15 mouse cellular contexts compared by ENCODE assay signal in genomic region chr4:138516448-138516847, GRCm38 (mm10).
DNase-seq lines count a peak whose midpoint lies in the region; ATAC-seq and TF ChIP-seq lines count a peak whose summit lies in the region.
"Had no signal": no experiment of that assay in that cellular context is flagged by ENCODE, and none has a peak within 500 bp of the region (broad histone marks: within the 10 kb centered on the region; RNA-seq: fewer than 3 reads in every experiment).

No protein-coding gene starts in this region.

- no peak overlapping the region for H3K4me2 ChIP-seq in forebrain, postnatal 0 days (ENCODE audit: low read depth)
- H3K4me2 ChIP-seq in liver, postnatal 0 days (ENCODE audit: low read depth, low read length): no peak overlapping the region
- H3K4me2 ChIP-seq in kidney, embryonic 14.5 days (replicated peaks; ENCODE audit: low read depth, low read length): no peak overlapping the region
- H3K4me2 ChIP-seq in midbrain, embryonic 16.5 days (ENCODE audit: low read length): no peak overlapping the region
- H3K4me2 ChIP-seq: heart, embryonic 15.5 days; limb, embryonic 13.5 days had no signal

- H3K9ac ChIP-seq in forebrain, postnatal 0 days: no peak overlapping the region
- H3K9ac ChIP-seq in liver, postnatal 0 days (replicated peaks): no peak overlapping the region
- no peak overlapping the region for H3K9ac ChIP-seq in kidney, embryonic 14.5 days (ENCODE audit: low read depth, low read length)
- H3K9ac ChIP-seq in midbrain, embryonic 16.5 days (ENCODE audit: low read depth, low read length): no peak overlapping the region
- H3K9ac ChIP-seq: heart, embryonic 15.5 days; limb, embryonic 13.5 days had no signal

- TF ChIP-seq EP300 in liver, postnatal 0 days (IDR thresholded peaks at IDR 0.05; ENCODE audit: low read depth): no peak

- 78% methylated on average over 3 of the region's 3 CpGs for WGBS in forebrain, postnatal 0 days
- WGBS in forebrain, embryonic 10.5 days: 93% methylated on average over 3 of the region's 3 CpGs
- WGBS in liver, postnatal 0 days (ENCODE audit: insufficient replicate concordance): 66% methylated on average over 3 of the region's 3 CpGs
- 65% methylated on average over 3 of the region's 3 CpGs for WGBS in kidney, embryonic 14.5 days
- WGBS in midbrain, embryonic 16.5 days: 82% methylated on average over 3 of the region's 3 CpGs

- ATAC-seq in forebrain, postnatal 0 days: no peak
- ATAC-seq in liver, postnatal 0 days: peak; percentile 97
- peak; percentile 39; the same call in 1 of the 2 replicates for ATAC-seq in kidney, embryonic 14.5 days (ENCODE audit: low FRiP score, low TSS enrichment)
- no peak for ATAC-seq in midbrain, embryonic 16.5 days

- no peak overlapping the region for H3K4me3 ChIP-seq in forebrain, postnatal 0 days (ENCODE audit: low read depth, low read length)
- H3K4me3 ChIP-seq in forebrain, embryonic 10.5 days: no peak overlapping the region
- H3K4me3 ChIP-seq in liver, postnatal 0 days (ENCODE audit: low read depth, low read length): no peak overlapping the region
- no peak overlapping the region for H3K4me3 ChIP-seq in kidney, embryonic 14.5 days (ENCODE audit: low read length)
- H3K4me3 ChIP-seq in midbrain, embryonic 16.5 days (ENCODE audit: low read depth, low read length): no peak overlapping the region
- H3K4me3 ChIP-seq: heart, embryonic 15.5 days; limb, embryonic 13.5 days had no signal

- no peak for TF ChIP-seq CTCF in forebrain, postnatal 0 days (IDR thresholded peaks at IDR 0.05; ENCODE audit: low read depth)
- TF ChIP-seq CTCF in liver, postnatal 0 days (IDR thresholded peaks at IDR 0.05; ENCODE audit: low read depth): no peak

- no peaks in the 10 kb centered on the region for H3K27me3 ChIP-seq in forebrain, postnatal 0 days (ENCODE audit: insufficient read depth, low read length)
- H3K27me3 ChIP-seq in forebrain, embryonic 10.5 days (ENCODE audit: poor library complexity, severe bottlenecking): peaks cover 12% of the 10 kb centered on the region; the same call in 1 of the 2 replicates
- no peaks in the 10 kb centered on the region for H3K27me3 ChIP-seq in liver, postnatal 0 days (ENCODE audit: insufficient read depth, low read length)
- no peaks in the 10 kb centered on the region for H3K27me3 ChIP-seq in kidney, embryonic 14.5 days (ENCODE audit: control insufficient read depth, insufficient read depth, low read length)
- no peaks in the 10 kb centered on the region for H3K27me3 ChIP-seq in midbrain, embryonic 16.5 days (ENCODE audit: control insufficient read depth, insufficient read depth, low read depth, low read length)

- H3K4me1 ChIP-seq in forebrain, postnatal 0 days (ENCODE audit: insufficient read depth): peaks cover 17% of the 10 kb centered on the region
- peaks cover 5% of the 10 kb centered on the region for H3K4me1 ChIP-seq in forebrain, embryonic 10.5 days
- peaks cover 3% of the 10 kb centered on the region; the same call in 1 of the 2 replicates for H3K4me1 ChIP-seq in liver, postnatal 0 days (ENCODE audit: insufficient read depth)
- H3K4me1 ChIP-seq in kidney, embryonic 14.5 days (ENCODE audit: control insufficient read depth, insufficient read depth, low read length): 0 out of 2 replicates have a peak, but pooled peaks cover 3% of the 10 kb centered on the region
- peaks cover 26% of the 10 kb centered on the region for H3K4me1 ChIP-seq in midbrain, embryonic 16.5 days (ENCODE audit: control insufficient read depth, insufficient read depth, low read length)
- H3K4me1 ChIP-seq: heart, embryonic 15.5 days; limb, embryonic 13.5 days had no signal

- peak overlapping the region; percentile 79 for H3K27ac ChIP-seq in forebrain, postnatal 0 days (ENCODE audit: low read depth, low read length)
- no peak overlapping the region for H3K27ac ChIP-seq in forebrain, embryonic 10.5 days
- no peak overlapping the region for H3K27ac ChIP-seq in liver, postnatal 0 days (ENCODE audit: low read depth)
- no peak overlapping the region for H3K27ac ChIP-seq in kidney, embryonic 14.5 days (ENCODE audit: low read depth, low read length)
- peak overlapping the region; percentile 72 for H3K27ac ChIP-seq in midbrain, embryonic 16.5 days (ENCODE audit: low read length)
- H3K27ac ChIP-seq: heart, embryonic 15.5 days; limb, embryonic 13.5 days had no signal

- no peak for DNase-seq in forebrain, postnatal 0 days
- DNase-seq in forebrain, embryonic 10.5 days (ENCODE audit: extremely low spot score, low spot score): no peak
- DNase-seq in liver, postnatal 0 days: peak; percentile 61
- DNase-seq in liver: no peak
- DNase-seq in cerebellum, adult 9-10 months: no peak
- no peak for DNase-seq in heart, adult 11 months
- DNase-seq: adrenal gland, adult 2 months; cerebellum, adult 9-11 months; lung, postnatal 10 days; spleen, adult 18-20 months; thymus, postnatal 4 days had no signal

- H3K36me3 ChIP-seq in forebrain, postnatal 0 days (ENCODE audit: insufficient read depth): no peaks in the 10 kb centered on the region
- no peaks in the 10 kb centered on the region for H3K36me3 ChIP-seq in forebrain, embryonic 10.5 days (replicated peaks)
- no peaks in the 10 kb centered on the region for H3K36me3 ChIP-seq in liver, postnatal 0 days (replicated peaks; ENCODE audit: insufficient read depth, low read length)
- H3K36me3 ChIP-seq in kidney, embryonic 14.5 days (ENCODE audit: control insufficient read depth, insufficient read depth, low read length): no peaks in the 10 kb centered on the region
- H3K36me3 ChIP-seq in midbrain, embryonic 16.5 days (ENCODE audit: control insufficient read depth, insufficient read depth, low read length): no peaks in the 10 kb centered on the region
- H3K36me3 ChIP-seq: heart, embryonic 15.5 days; limb, embryonic 13.5 days had no signal

- no peaks in the 10 kb centered on the region for H3K9me3 ChIP-seq in forebrain, postnatal 0 days (ENCODE audit: low read length)
- H3K9me3 ChIP-seq in forebrain, embryonic 10.5 days: no peaks in the 10 kb centered on the region
- no peaks in the 10 kb centered on the region for H3K9me3 ChIP-seq in liver, postnatal 0 days (ENCODE audit: low read length)
- H3K9me3 ChIP-seq in kidney, embryonic 14.5 days (ENCODE audit: control insufficient read depth, low read length): no peaks in the 10 kb centered on the region
- H3K9me3 ChIP-seq in midbrain, embryonic 16.5 days (replicated peaks; ENCODE audit: control insufficient read depth, low read length, poor library complexity, severe bottlenecking): no peaks in the 10 kb centered on the region
- H3K9me3 ChIP-seq: heart, embryonic 15.5 days; limb, embryonic 13.5 days had no signal

Comparison
In these comparisons a context has a peak if more than half of its experiments do, and no peak if none do; other contexts are left out.
1. H3K27ac ChIP-seq: peak in forebrain, postnatal 0 days (single experiment) and midbrain, embryonic 16.5 days (single experiment); none in forebrain, embryonic 10.5 days (single experiment), liver, postnatal 0 days (single experiment) and kidney, embryonic 14.5 days (single experiment).
2. ATAC-seq: peak in liver, postnatal 0 days (single experiment) and kidney, embryonic 14.5 days (single experiment); none in forebrain, postnatal 0 days (single experiment) and midbrain, embryonic 16.5 days (single experiment).